Mouse (Mus musculus) kidney, postnatal 0 days (tissue): Measurements from ENCODE around the gene Crisp4. TPM values are rescaled to one million over a fixed set of nuclear protein-coding genes. Genes with fewer than 3 reads are reported as not detected.

Experiments used
- ATAC-seq: fragments of 200-750 bp; cut with Nextera tagmentation; replicated peaks from 2 replicates; pipeline ENCODE4 v1.8.0; 2017; ENCODE audit warnings: low read depth, moderate number of reproducible peaks, moderate TSS enrichment, moderate library complexity; ENCODE audit not compliant: low FRiP score
- DNase-seq: peaks from one replicate; pipeline ENCODE4 v3.0.0-alpha.2; 2016; ENCODE audit warnings: low spot score
- H3K27ac ChIP-seq: fragments of 300-500 bp; sonication (generic); 2 replicates; pipeline ENCODE4 v1.5.1; 2014; ENCODE audit warnings: mild to moderate bottlenecking
- H3K27me3 ChIP-seq: fragments of 300-500 bp; sonication (generic); 2 replicates; pipeline ENCODE4 v1.6.1; 2014; ENCODE audit warnings: low read length, mixed read lengths; ENCODE audit not compliant: insufficient read depth
- H3K36me3 ChIP-seq: fragments of 300-500 bp; sonication (generic); 2 replicates; pipeline ENCODE4 v1.6.1; 2014; ENCODE audit warnings: low read length, mixed read lengths; ENCODE audit not compliant: insufficient read depth
- H3K4me1 ChIP-seq: fragments of 300-500 bp; sonication (generic); replicated peaks from 2 replicates; pipeline ENCODE4 v1.6.1; 2014; ENCODE audit warnings: antibody characterized with exemption, low read length, mixed read lengths; ENCODE audit not compliant: insufficient read depth
- H3K4me2 ChIP-seq: fragments of 300-500 bp; sonication (generic); 2 replicates; pipeline ENCODE4 v1.6.1; 2014; ENCODE audit warnings: mild to moderate bottlenecking, low read length, moderate library complexity, mixed read lengths
- H3K4me3 ChIP-seq: fragments of 300-500 bp; sonication (generic); replicated peaks from 2 replicates; pipeline ENCODE4 v1.5.1; 2014; ENCODE audit warnings: low read depth, low read length
- H3K9ac ChIP-seq: fragments of 300-500 bp; sonication (generic); 2 replicates; pipeline ENCODE4 v1.6.1; 2014; ENCODE audit warnings: low read depth, low read length
- H3K9me3 ChIP-seq: fragments of 300-500 bp; sonication (generic); replicated peaks from 2 replicates; pipeline ENCODE4 v1.6.1; 2016; ENCODE audit warnings: low read length, inconsistent platforms, mixed read lengths
- CTCF ChIP-seq: IDR thresholded peaks from 2 replicates; pipeline ENCODE4 v1.5.1; 2016; ENCODE audit warnings: antibody characterized with exemption, low read depth, mild to moderate bottlenecking, moderate library complexity
- WGBS: fragments of 180-500 bp; shearing (Covaris S2); extraction: QIAGEN DNeasy Blood & Tissue Kit; methylation state at CpG from one replicate; pipeline ENCODE4 v1.1.7; 2014; 5-methylcytosine and 5-hydroxymethylcytosine counted together
- polyA plus RNA-seq: library from polyadenylated mRNA; unstranded; fragments of >200 nt; fragmentation: Nextera tagmentation; extraction: Ambion mirVana; gene quantifications from 2 replicates; pipeline ENCODE4 v1.2.1, GENCODE M21; 2015

Gene Crisp4
- not detected in 2 replicates for polyA plus RNA-seq

DNA sequence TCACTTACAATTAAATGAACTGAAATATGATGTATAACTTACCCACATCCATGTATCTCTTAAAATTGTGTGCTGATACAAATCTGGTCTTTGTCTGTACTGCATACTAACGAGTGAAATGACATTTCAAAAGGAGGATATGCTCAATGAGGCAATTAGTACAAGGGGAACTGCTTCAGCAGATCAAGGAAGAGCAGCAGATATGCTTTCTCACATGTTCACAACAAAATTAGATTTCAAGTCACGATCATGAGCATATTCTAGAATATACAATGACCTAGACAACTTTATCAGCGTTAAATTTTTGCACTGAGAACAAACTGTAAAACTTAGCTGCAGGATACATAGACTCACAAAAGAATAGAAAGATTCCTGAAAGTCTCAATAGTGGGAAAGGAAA, at the start of gene Crisp4:
Gene Crisp4, minus strand, starts transcription at position 101 of the 400 bp plus-strand sequence.
- Histone ChIP-seq H3K9me3 (no peaks in the 10 kb centered on the region), H3K4me3 (no peak within 1 kb of the TSS), H3K36me3 (no peaks in the 10 kb centered on the region), H3K27me3 (no peaks in the 10 kb centered on the region), H3K4me1 (no peaks in the 10 kb centered on the region), H3K9ac (no peak within 1 kb of the TSS), H3K4me2 (no peak within 1 kb of the TSS), H3K27ac (no peak within 1 kb of the TSS)
- WGBS: 67% methylated on average over 3 of the region's 3 CpGs
- no peak for DNase-seq
- no peak for TF ChIP-seq CTCF
- ATAC-seq: no peak

GRCm38 (mm10) chr1:18191719-18192118, 46.0 kb upstream of the Crisp4 start:
- Histone ChIP-seq H3K4me2 (no peak overlapping the region), H3K27me3 (no peaks in the 10 kb centered on the region), H3K9ac (no peak overlapping the region), H3K36me3 (no peaks in the 10 kb centered on the region), H3K9me3 (no peaks in the 10 kb centered on the region), H3K27ac (no peak overlapping the region), H3K4me1 (no peaks in the 10 kb centered on the region), H3K4me3 (no peak overlapping the region)
- no peak for TF ChIP-seq CTCF
- WGBS: 32% methylated on average over 4 of the region's 4 CpGs
- no peak for ATAC-seq
- no peak for DNase-seq

DNA sequence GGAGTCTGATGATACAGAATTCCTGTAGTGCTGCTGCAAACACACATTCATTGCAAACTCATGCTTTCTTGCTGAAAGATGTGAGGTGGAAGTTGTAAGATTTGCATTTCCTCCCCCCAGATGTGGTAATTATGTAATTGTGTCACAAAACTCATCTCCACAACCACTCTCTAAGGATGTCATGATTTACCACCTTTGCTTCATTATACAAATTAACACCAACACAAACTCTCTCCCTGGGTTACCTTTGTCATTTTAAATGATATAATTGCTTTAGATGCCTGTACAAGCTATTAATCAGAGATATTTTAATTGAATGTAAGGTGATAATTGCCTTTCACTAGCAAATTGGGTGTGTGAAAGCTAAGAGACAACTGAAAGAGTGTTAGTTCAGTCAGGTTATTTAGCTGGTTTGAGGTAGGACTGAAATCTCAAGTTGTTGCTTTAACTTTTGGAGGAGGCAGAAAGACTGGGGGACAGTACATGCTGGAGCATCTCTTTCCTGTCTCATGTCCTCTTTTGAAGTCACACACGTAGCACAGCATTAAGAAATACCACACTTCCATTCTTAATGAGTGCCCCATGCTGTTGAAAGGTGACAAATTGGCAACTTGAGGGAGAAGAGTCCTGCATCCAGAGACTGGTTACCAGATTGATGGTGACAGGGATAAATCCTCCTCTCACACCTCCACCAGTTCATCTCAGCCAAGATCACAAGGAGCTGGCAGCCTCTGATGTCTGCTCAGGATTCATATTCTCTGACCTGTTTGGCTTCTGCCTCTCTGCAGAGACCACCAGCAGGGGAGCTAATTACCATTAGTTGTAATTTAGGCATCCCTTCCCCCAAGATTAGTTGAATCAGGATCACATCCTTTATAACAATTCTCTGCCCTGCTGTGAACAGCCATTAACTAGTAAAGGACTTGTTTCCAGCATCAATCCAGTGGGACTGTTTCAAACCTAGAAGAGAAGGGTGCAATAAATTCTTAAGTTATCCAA, 45.3 kb upstream of the Crisp4 start:
- H3K4me1 ChIP-seq: no peaks in the 10 kb centered on the region
- H3K36me3 ChIP-seq: no peaks in the 10 kb centered on the region
- no peak for ATAC-seq
- no peak overlapping the region for H3K4me2 ChIP-seq
- no peak overlapping the region for H3K4me3 ChIP-seq
- WGBS: 4% methylated on average over 1 of the region's 1 CpGs
- H3K27ac ChIP-seq: no peak overlapping the region
- H3K9ac ChIP-seq: no peak overlapping the region
- TF ChIP-seq CTCF: no peak
- no peaks in the 10 kb centered on the region for H3K27me3 ChIP-seq
- no peaks in the 10 kb centered on the region for H3K9me3 ChIP-seq
- no peak for DNase-seq

DNA sequence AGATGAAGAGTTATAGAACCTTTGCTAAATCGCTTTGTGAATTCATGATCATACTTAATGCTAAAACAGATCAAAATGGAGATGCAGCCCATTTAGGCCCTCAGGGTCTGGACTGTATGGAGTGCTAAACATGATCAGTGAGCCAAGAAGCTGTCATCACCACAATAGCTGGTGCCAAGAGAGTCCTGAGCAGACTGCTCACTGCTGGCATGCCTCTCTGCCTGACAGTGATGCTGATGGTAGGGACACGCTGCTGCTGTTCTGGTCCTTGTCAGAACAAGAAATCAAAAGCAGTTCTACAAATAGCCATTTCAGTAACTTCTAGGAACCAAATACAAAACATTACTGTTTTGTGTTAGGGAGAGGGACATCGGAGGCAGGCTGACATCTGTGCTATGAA, 35.5 kb upstream of the Crisp4 start:
- Histone ChIP-seq H3K4me2 (no peak overlapping the region), H3K36me3 (no peaks in the 10 kb centered on the region), H3K27ac (no peak overlapping the region), H3K4me1 (no peaks in the 10 kb centered on the region), H3K4me3 (no peak overlapping the region), H3K9me3 (no peaks in the 10 kb centered on the region), H3K9ac (no peak overlapping the region), H3K27me3 (no peaks in the 10 kb centered on the region)
- ATAC-seq: no peak
- 88% methylated on average over 3 of the region's 3 CpGs for WGBS
- DNase-seq: no peak
- TF ChIP-seq CTCF: no peak

DNA sequence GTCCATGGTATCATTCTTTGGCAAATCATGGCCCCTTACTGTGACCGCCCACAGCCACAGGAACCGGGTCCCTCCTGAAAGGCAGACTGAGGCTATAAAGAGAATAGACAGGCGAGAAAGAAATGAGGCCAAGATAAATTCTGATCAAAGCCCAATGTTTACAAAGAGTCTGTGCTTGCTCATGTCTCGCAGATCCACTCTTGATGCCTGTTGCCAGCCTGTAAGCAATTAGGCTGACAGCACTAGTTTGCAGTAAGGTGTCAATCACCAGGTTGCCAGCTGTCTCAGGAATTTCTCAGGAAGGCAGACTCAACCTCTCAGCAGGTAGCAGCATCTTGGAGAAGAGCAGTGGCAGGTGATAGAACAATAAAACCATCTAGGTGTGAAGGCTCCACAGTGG, 24.9 kb upstream of the Crisp4 start:
- Histone ChIP-seq H3K36me3 (no peaks in the 10 kb centered on the region), H3K4me3 (no peak overlapping the region), H3K9me3 (no peaks in the 10 kb centered on the region), H3K4me1 (no peaks in the 10 kb centered on the region), H3K27me3 (no peaks in the 10 kb centered on the region), H3K4me2 (no peak overlapping the region), H3K9ac (no peak overlapping the region), H3K27ac (no peak overlapping the region)
- TF ChIP-seq CTCF: no peak
- DNase-seq (no peak), ATAC-seq (no peak)
- WGBS: 60% methylated on average over 4 of the region's 4 CpGs

DNA sequence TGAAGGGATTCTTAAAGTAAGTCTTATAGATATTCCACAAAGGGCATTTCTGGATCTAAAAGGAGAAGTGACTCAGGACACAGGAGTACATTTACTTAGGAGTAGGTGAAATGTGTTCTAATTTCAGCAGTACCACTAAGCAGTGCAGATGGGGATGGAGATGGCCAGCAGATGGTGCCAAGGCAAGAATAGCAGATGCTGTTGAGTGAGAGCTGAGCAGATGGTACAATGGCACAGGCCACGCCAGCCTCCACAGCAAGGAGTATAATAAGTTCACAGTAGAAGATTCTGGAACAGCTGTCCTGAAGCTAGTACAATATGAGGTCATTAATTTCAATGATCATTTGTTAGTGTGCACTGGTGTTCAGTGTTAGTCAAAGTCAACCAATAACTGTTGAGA, 22.6 kb upstream of the Crisp4 start:
- Histone ChIP-seq H3K4me2 (no peak overlapping the region), H3K4me3 (no peak overlapping the region), H3K4me1 (no peaks in the 10 kb centered on the region), H3K27me3 (no peaks in the 10 kb centered on the region), H3K9ac (no peak overlapping the region), H3K27ac (no peak overlapping the region), H3K9me3 (no peaks in the 10 kb centered on the region), H3K36me3 (no peaks in the 10 kb centered on the region)
- no peak for DNase-seq
- ATAC-seq: no peak
- 68% methylated on average over 1 of the region's 1 CpGs for WGBS
- no peak for TF ChIP-seq CTCF
